In the genomic region with DNA sequence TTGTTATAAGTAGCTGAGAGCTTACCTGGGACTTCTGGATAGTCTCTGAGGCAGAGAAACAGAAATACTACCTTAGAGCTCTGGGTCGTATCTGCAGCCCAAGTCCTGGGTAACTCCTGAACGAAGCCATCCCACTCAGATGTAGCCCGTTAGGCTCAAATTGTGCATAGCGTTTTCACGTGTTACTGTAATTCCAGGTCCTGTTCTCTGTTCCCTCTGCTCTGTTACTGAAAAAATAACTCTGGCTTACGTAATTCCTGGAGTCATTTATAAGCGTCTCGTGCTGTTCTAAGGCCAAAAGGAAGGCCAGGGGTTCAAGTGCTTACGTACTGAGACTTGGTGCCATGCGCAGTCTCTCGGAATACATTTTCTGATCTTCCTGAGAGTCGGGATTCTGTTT, we compare ENCODE assay signal across 21 mouse cellular contexts. TPM values are rescaled to one million over a fixed set of nuclear protein-coding genes. Genes with fewer than 3 reads are reported as not detected.
"Had no signal": no experiment of that assay in that cellular context is flagged by ENCODE, and none has a peak within 500 bp of the region (broad histone marks: within the 10 kb centered on the region; RNA-seq: fewer than 3 reads in every experiment).

No protein-coding gene starts in this region.

- DNase-seq: gastrocnemius, adult 2 months; gastrocnemius, postnatal 10 days; gastrocnemius, postnatal 25 days; heart, postnatal 10 days; heart, postnatal 4 days; layer of hippocampus, adult 9-11 months; layer of hippocampus, postnatal 36 days; left cerebral cortex, postnatal 4 days; lung, adult 18-20 months had no signal

- ATAC-seq: hindbrain, postnatal 0 days; intestine, embryonic 16.5 days; liver, embryonic 12.5 days had no signal

- H3K4me2 ChIP-seq: heart, embryonic 12.5 days; hindbrain, embryonic 13.5 days; hindbrain, embryonic 15.5 days; limb, embryonic 12.5 days; liver, embryonic 12.5 days had no signal

- H3K9me3 ChIP-seq: heart, embryonic 10.5 days; heart, embryonic 12.5 days; hindbrain, embryonic 13.5 days; hindbrain, embryonic 15.5 days; limb, embryonic 12.5 days; liver, embryonic 12.5 days had no signal

- H3K27ac ChIP-seq: gastrocnemius, adult 2 months; heart, embryonic 10.5 days; hindbrain, embryonic 13.5 days; hindbrain, embryonic 15.5 days; hindbrain, postnatal 0 days; liver, embryonic 12.5 days; liver, embryonic 14.5 days had no signal

- H3K4me1 ChIP-seq: heart, embryonic 10.5 days; heart, embryonic 12.5 days; hindbrain, embryonic 13.5 days; hindbrain, embryonic 15.5 days; liver, embryonic 12.5 days had no signal

- H3K9ac ChIP-seq: heart, embryonic 12.5 days; hindbrain, embryonic 13.5 days; hindbrain, embryonic 15.5 days; limb, embryonic 12.5 days; liver, embryonic 12.5 days; liver, embryonic 14.5 days had no signal

- H3K4me3 ChIP-seq: gastrocnemius, adult 2 months; heart, embryonic 10.5 days; heart, embryonic 12.5 days; hindbrain, embryonic 13.5 days; hindbrain, embryonic 15.5 days; limb, embryonic 12.5 days; liver, embryonic 12.5 days had no signal

- H3K27me3 ChIP-seq: heart, embryonic 12.5 days; hindbrain, embryonic 13.5 days; hindbrain, embryonic 15.5 days; limb, embryonic 12.5 days; liver, embryonic 12.5 days had no signal

- H3K36me3 ChIP-seq: heart, embryonic 10.5 days; heart, embryonic 12.5 days; hindbrain, embryonic 13.5 days; hindbrain, embryonic 15.5 days; limb, embryonic 12.5 days; liver, embryonic 12.5 days had no signal

RNA-seq across cellular contexts. Expression of a gene that starts 43.6 kb away (rescaled TPM):
- polyA plus RNA-seq: kidney, adult 2 months; large intestine, adult 2 months; liver, adult 2 months; liver, embryonic 12.5 days had no signal
